Mouse (Mus musculus): Measurements from ENCODE around the gene Rhox12.

- no peak for TF ChIP-seq CTCF (IDR thresholded peaks at IDR 0.05 in 2 of 3, conservative IDR thresholded peaks at IDR 0.05 in 1 of 3; ENCODE audit: control insufficient read depth in 1 of 3, insufficient read depth in 1 of 3, low read depth in 2 of 3, low read length in 3 of 3, poor library complexity in 1 of 3, severe bottlenecking in 1 of 3)
- no peak for TF ChIP-seq CHD1 (IDR thresholded peaks at IDR 0.05; ENCODE audit: low read depth, low read length)
- TF ChIP-seq POLR2A (IDR thresholded peaks at IDR 0.05; ENCODE audit: control insufficient read depth in 1 of 2, insufficient read depth in 1 of 2, low read depth in 1 of 2, low read length in 2 of 2, poor library complexity in 1 of 2) = no peak
- no peak for TF ChIP-seq CHD2 (IDR thresholded peaks at IDR 0.05; ENCODE audit: low read length)
- TF ChIP-seq ELF1 (IDR thresholded peaks at IDR 0.05; ENCODE audit: low read depth, low read length) = no peak
- no peak for TF ChIP-seq SMC3 (IDR thresholded peaks at IDR 0.05; ENCODE audit: low read depth, low read length)
- TF ChIP-seq ETS1 (IDR thresholded peaks at IDR 0.05; ENCODE audit: low read depth, low read length) = no peak
- no peak for TF ChIP-seq TCF12 (IDR thresholded peaks at IDR 0.05; ENCODE audit: low read depth, low read length)
- no peak for TF ChIP-seq MAX (IDR thresholded peaks at IDR 0.05; ENCODE audit: low read length)
- no peak for TF ChIP-seq JUND (IDR thresholded peaks at IDR 0.05; ENCODE audit: low read depth, low read length)
- no peak for TF ChIP-seq NRF1 (IDR thresholded peaks at IDR 0.05; ENCODE audit: insufficient read depth, low read depth, low read length, poor library complexity, severe bottlenecking)
- TF ChIP-seq KAT2A (conservative IDR thresholded peaks at IDR 0.05; ENCODE audit: low read depth, low read length) = no peak
Observed at GRCm38 (mm10) chrX:38110807-38111206, at the start of gene Rhox12.

All from MEL (cell line).